Mouse (Mus musculus): ENCODE results near the gene Sox11. TPM values are rescaled to one million over a fixed set of nuclear protein-coding genes. Genes with fewer than 3 reads are reported as not detected.

Gene Sox11
- polyA plus RNA-seq, 1 experiment: 18.9 TPM

GRCm38 (mm10) chr12:27337482-27337881 is 4.9 kb downstream of the Sox11 start:
- Histone ChIP-seq H3K27ac (ENCODE audit: insufficient read depth, low read length) (no peak overlapping the region), H3K4me3 (ENCODE audit: insufficient read depth, low read length) (no peak overlapping the region), H3K4me1 (ENCODE audit: control insufficient read depth, insufficient read depth, low read length) (no peaks in the 10 kb centered on the region)
- TF ChIP-seq POLR2A (IDR thresholded peaks at IDR 0.05; ENCODE audit: low read depth, low read length): no peak
- no peak for TF ChIP-seq CTCF (IDR thresholded peaks at IDR 0.05; ENCODE audit: borderline replicate concordance, insufficient read depth, low read length)

GRCm38 (mm10) chr12:27336801-27337200 is 5.6 kb downstream of the Sox11 start:
- TF ChIP-seq POLR2A (IDR thresholded peaks at IDR 0.05; ENCODE audit: low read depth, low read length): no peak
- TF ChIP-seq CTCF (IDR thresholded peaks at IDR 0.05; ENCODE audit: borderline replicate concordance, insufficient read depth, low read length): no peak
- H3K4me3 ChIP-seq (ENCODE audit: insufficient read depth, low read length): no peak overlapping the region
- no peaks in the 10 kb centered on the region for H3K4me1 ChIP-seq (ENCODE audit: control insufficient read depth, insufficient read depth, low read length)
- H3K27ac ChIP-seq (ENCODE audit: insufficient read depth, low read length): no peak overlapping the region

- TF ChIP-seq POLR2A (IDR thresholded peaks at IDR 0.05; ENCODE audit: low read depth, low read length): no peak
- no peak for TF ChIP-seq CTCF (IDR thresholded peaks at IDR 0.05; ENCODE audit: borderline replicate concordance, insufficient read depth, low read length)
- Histone ChIP-seq H3K4me3 (ENCODE audit: insufficient read depth, low read length) (no peak overlapping the region), H3K27ac (ENCODE audit: insufficient read depth, low read length) (no peak overlapping the region), H3K4me1 (ENCODE audit: control insufficient read depth, insufficient read depth, low read length) (no peaks in the 10 kb centered on the region)
Observed at GRCm38 (mm10) chr12:27336336-27336735, 6.0 kb downstream of the Sox11 start.

DNA sequence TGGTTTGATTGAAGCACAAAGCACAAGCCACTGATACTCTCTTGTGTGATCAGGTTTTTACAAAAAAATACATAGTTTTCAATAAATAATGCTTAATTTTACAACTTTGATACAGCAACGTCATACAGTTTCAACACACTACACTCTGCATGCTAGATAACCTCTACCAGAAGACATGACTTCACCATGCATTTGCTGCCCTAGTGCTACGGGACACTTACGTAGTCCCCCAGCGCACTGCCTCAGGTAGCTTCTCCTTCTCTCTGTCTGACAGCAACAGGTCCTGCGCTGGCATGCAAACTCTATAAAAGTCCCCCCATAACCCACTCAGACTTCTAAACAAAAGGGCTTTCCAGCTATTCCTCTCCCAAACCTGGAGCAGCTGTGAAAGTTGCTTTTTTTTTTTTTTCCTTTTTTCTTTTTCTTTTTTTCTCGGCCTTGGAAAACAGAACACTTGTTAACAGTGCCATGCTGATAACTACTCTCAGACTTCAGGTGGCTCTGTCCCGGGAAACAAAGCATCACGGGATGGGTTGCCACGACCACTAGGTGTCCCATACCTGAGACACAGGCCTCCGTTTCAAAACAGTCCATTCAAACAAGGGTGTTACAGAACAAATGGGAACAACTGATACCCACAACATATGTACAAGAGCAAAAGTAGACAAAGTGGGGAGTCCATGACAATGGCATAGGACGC is 6.9 kb downstream of the Sox11 start:
- Histone ChIP-seq H3K4me3 (ENCODE audit: insufficient read depth, low read length) (no peak overlapping the region), H3K4me1 (ENCODE audit: control insufficient read depth, insufficient read depth, low read length) (no peaks in the 10 kb centered on the region), H3K27ac (ENCODE audit: insufficient read depth, low read length) (no peak overlapping the region)
- TF ChIP-seq POLR2A (IDR thresholded peaks at IDR 0.05; ENCODE audit: low read depth, low read length) (no peak), CTCF (IDR thresholded peaks at IDR 0.05; ENCODE audit: borderline replicate concordance, insufficient read depth, low read length) (no peak)

DNA sequence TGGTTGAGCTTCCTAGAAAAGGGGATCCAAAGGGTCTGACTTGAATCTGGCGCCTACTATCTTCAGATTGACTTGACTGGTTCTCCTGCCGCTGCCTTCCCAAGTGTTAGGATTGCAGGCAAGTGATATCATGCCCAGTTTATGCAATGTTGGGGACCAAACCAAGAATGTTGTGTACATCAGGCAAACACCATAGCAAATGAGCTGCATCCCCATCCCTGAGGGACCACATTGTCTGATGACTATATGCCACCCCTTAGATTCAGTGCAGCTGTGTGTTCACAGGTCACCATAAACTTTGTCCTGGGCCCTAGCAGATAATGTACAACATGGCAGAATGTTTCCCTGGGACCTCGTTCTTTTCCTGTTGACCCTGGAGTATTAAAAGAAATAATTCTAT is 8.8 kb downstream of the Sox11 start:
- no peaks in the 10 kb centered on the region for H3K4me1 ChIP-seq (ENCODE audit: control insufficient read depth, insufficient read depth, low read length)
- no peak overlapping the region for H3K4me3 ChIP-seq (ENCODE audit: insufficient read depth, low read length)
- TF ChIP-seq CTCF (IDR thresholded peaks at IDR 0.05; ENCODE audit: borderline replicate concordance, insufficient read depth, low read length) (no peak), POLR2A (IDR thresholded peaks at IDR 0.05; ENCODE audit: low read depth, low read length) (no peak)
- no peak overlapping the region for H3K27ac ChIP-seq (ENCODE audit: insufficient read depth, low read length)

DNA sequence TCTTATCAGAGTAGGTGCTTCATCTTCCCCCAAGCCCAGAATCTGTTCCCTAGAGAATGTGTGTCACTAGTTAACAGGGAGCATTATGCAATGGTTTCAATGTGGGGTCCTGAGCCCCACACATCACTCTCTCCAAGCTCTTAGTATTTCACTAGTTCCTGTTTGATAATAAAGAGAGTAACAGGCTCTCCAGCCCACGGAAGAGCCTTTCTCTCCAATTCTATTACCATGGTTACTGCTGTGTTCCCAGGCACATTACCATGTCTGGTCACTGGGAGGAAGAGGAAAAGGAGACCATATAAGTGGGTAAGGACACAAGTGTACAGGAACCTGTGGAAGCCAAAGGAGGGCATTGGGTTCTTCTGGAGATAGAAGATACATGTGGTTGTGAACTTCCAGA is 19.0 kb downstream of the Sox11 start:
- Histone ChIP-seq H3K27ac (ENCODE audit: insufficient read depth, low read length) (no peak overlapping the region), H3K4me1 (ENCODE audit: control insufficient read depth, insufficient read depth, low read length) (0 out of 2 replicates have a peak, but pooled peaks cover 3% of the 10 kb centered on the region), H3K4me3 (ENCODE audit: insufficient read depth, low read length) (no peak overlapping the region)
- no peak for TF ChIP-seq POLR2A (IDR thresholded peaks at IDR 0.05; ENCODE audit: low read depth, low read length)
- no peak for TF ChIP-seq CTCF (IDR thresholded peaks at IDR 0.05; ENCODE audit: borderline replicate concordance, insufficient read depth, low read length)

DNA sequence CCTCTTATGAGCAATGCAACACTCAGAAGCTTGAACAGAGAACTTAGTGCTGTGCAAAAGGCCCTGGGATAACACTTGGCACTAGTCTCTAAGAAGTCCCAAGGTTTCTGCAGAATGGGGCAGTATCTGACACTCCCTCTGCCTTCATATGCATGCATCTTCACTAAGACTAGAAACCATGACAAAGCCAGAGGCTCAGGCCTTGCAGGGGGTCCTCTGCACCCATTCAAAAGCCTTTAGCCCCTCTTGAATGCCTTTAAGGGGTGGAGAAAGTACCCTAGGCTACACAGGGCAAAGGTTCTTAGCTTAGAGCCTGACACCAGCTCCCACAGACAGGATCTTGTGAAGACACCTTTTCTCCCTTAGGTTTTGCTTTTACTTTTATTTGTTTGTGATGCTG is 21.7 kb downstream of the Sox11 start:
- no peak for TF ChIP-seq POLR2A (IDR thresholded peaks at IDR 0.05; ENCODE audit: low read depth, low read length)
- no peak for TF ChIP-seq CTCF (IDR thresholded peaks at IDR 0.05; ENCODE audit: borderline replicate concordance, insufficient read depth, low read length)
- Histone ChIP-seq H3K27ac (ENCODE audit: insufficient read depth, low read length) (no peak overlapping the region), H3K4me1 (ENCODE audit: control insufficient read depth, insufficient read depth, low read length) (0 out of 2 replicates have a peak, but pooled peaks cover 3% of the 10 kb centered on the region), H3K4me3 (ENCODE audit: insufficient read depth, low read length) (no peak overlapping the region)

DNA sequence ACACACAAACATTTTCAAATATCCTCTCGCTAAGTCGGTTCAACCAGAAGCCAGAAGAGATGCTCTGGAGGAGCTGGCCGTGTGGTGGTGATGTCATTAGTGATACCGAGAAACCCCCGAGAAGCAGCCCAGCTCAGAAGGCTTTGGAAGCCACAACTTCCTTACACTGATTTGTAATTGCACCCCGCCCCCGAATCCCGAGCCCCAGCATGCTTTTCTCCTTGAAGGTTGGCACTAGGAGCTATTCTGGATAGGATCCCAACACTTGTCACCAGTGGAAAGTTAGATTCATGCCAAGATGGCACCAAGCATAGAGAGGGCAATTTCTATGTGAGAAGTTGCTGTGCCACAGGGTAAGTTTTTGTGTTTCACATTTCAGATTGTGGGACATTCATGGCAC is 29.4 kb downstream of the Sox11 start:
- no peak overlapping the region for H3K27ac ChIP-seq (ENCODE audit: insufficient read depth, low read length)
- no peaks in the 10 kb centered on the region for H3K4me1 ChIP-seq (ENCODE audit: control insufficient read depth, insufficient read depth, low read length)
- no peak for TF ChIP-seq CTCF (IDR thresholded peaks at IDR 0.05; ENCODE audit: borderline replicate concordance, insufficient read depth, low read length)
- TF ChIP-seq POLR2A (IDR thresholded peaks at IDR 0.05; ENCODE audit: low read depth, low read length): no peak

GRCm38 (mm10) chr12:27311854-27312466 is 30.4 kb downstream of the Sox11 start:
- H3K4me1 ChIP-seq (ENCODE audit: control insufficient read depth, insufficient read depth, low read length): no peaks in the 10 kb centered on the region
- H3K27ac ChIP-seq (ENCODE audit: insufficient read depth, low read length): no peak overlapping the region
- H3K4me3 ChIP-seq (ENCODE audit: insufficient read depth, low read length): no peak overlapping the region
- TF ChIP-seq CTCF (IDR thresholded peaks at IDR 0.05; ENCODE audit: borderline replicate concordance, insufficient read depth, low read length): no peak
- no peak for TF ChIP-seq POLR2A (IDR thresholded peaks at IDR 0.05; ENCODE audit: low read depth, low read length)

More for the DNA sequence above, 29.4 kb downstream of the Sox11 start:
- H3K4me3 ChIP-seq (ENCODE audit: insufficient read depth, low read length): no peak overlapping the region

DNA sequence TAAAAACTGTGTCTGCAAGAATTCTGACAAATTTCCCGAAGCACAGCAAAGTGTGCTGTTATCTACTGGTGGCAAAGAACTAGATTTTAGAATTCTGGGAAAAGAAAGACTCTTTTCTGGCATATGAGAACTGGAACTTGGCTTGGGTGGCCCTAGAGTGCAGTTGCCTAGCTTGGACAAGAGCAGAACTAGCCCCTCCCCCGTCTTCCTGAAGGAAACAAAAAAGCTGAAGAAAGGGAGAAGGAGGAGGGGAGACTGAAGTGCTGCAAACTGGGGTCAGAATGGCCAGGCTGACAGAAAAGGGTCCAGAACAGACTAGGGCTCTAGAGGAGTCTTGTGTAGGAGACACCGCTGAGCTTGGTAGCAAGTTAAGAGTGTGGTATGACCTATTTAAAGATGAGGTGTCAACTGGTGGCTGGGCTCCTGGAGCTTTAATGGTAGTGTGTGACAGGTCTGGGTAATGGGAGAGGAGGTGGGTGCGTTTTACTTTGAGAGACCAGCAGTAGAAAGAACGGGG is 31.0 kb downstream of the Sox11 start:
- Histone ChIP-seq H3K4me1 (ENCODE audit: control insufficient read depth, insufficient read depth, low read length) (no peaks in the 10 kb centered on the region), H3K27ac (ENCODE audit: insufficient read depth, low read length) (no peak overlapping the region), H3K4me3 (ENCODE audit: insufficient read depth, low read length) (no peak overlapping the region)
- TF ChIP-seq POLR2A (IDR thresholded peaks at IDR 0.05; ENCODE audit: low read depth, low read length): no peak
- TF ChIP-seq CTCF (IDR thresholded peaks at IDR 0.05; ENCODE audit: borderline replicate concordance, insufficient read depth, low read length): no peak

Data from embryonic fibroblast, embryonic 13.5 days (primary cell).